Mouse (Mus musculus) Patski (cell line): ENCODE results near the gene Smim14. TPM values are rescaled to one million over a fixed set of nuclear protein-coding genes. Genes with fewer than 3 reads are reported as not detected.

Experiments used
- ATAC-seq: fragments of 100-300 bp; one replicate; pipeline ENCODE4 v1.8.0; 2021
- CTCF ChIA-PET: fragments of 350-600 bp; sonication (Branson Sonifier 250); formaldehyde crosslinking; loops from one replicate; lab custom pipeline; 2022; ENCODE audit warnings: inconsistent platforms; lab: Charles Lee
- POLR2A ChIA-PET: fragments of 350-600 bp; sonication (Branson Sonifier 250); formaldehyde crosslinking; loops from one replicate; lab custom pipeline; 2022; ENCODE audit warnings: antibody characterized with exemption, inconsistent platforms; lab: Charles Lee
- DNase-seq: peaks from one replicate; pipeline ENCODE4 v3.0.0-alpha.2; 2011; ENCODE audit warnings: low read depth, low spot score
- H3K27me3 ChIP-seq: fragments of 371-371 bp; one replicate; pipeline ENCODE4 v1.5.1; 2021
- CTCF ChIP-seq: fragments of 100-300 bp; IDR thresholded peaks from one replicate; pipeline ENCODE4 v1.5.1; 2021
- in situ Hi-C: fragments of 300-500 bp; cut with MboI; formaldehyde crosslinking; loops from 3 replicates; pipeline ENCODE4 v1.11.1; 2018; ENCODE audit warnings: low pct_unique_long_range_greater_than_20kb, mixed read lengths
- polyA plus RNA-seq: library from polyadenylated mRNA; unstranded; gene quantifications from one replicate; pipeline ENCODE4 v1.2.3, GENCODE M21; 2021

The Smim14 gene
- polyA plus RNA-seq, 1 experiment from 2014 or later = 122 TPM

- CTCF ChIA-PET = no interaction called here
- no peak for ATAC-seq
- peaks cover 2% of the 10 kb centered on the region for H3K27me3 ChIP-seq
- no peak for TF ChIP-seq CTCF
- POLR2A ChIA-PET = no interaction called here
- in situ Hi-C loops = loop anchor here (25.0 kb wide), 1 partner anchor 437 kb away; the partner anchor contains the start of gene Chrna9
- no peak for DNase-seq
Measured at GRCm38 (mm10) chr5:65500231-65500630, 36.8 kb downstream of the Smim14 start.

- no peak for TF ChIP-seq CTCF
- no peaks in the 10 kb centered on the region for H3K27me3 ChIP-seq
- peak; percentile 71 for DNase-seq
- POLR2A ChIA-PET = interaction anchor here (1.0 to 1.3 kb wide), 2 partner anchors 21 to 159 kb away, joined by 3 to 5 read pairs; no protein-coding TSS in a partner anchor
- in situ Hi-C loops = no loop called here
- peak; percentile 84 for ATAC-seq
- CTCF ChIA-PET = no interaction called here
Measured at GRCm38 (mm10) chr5:65492716-65493531, 44.1 kb downstream of the Smim14 start, which contains the start of gene Gm43552. TSS of gene Gm43552 (minus strand) at chr5:65492833.

- DNase-seq (no peak), ATAC-seq (peak; percentile 46)
- peak; percentile 76 for TF ChIP-seq CTCF
- CTCF ChIA-PET = interaction anchor here (0.9 kb wide), 1 partner anchor 9 kb away, joined by 3 read pairs; no protein-coding TSS in a partner anchor
- POLR2A ChIA-PET = interaction anchor here (1.0 to 1.3 kb wide), 2 partner anchors 22 to 158 kb away, joined by 3 to 5 read pairs; no protein-coding TSS in a partner anchor
- in situ Hi-C loops = no loop called here
- H3K27me3 ChIP-seq = no peaks in the 10 kb centered on the region
Measured at GRCm38 (mm10) chr5:65491767-65492715, 44.9 kb downstream of the Smim14 start.

GRCm38 (mm10) chr5:65489830-65490229, 47.2 kb downstream of the Smim14 start:
- TF ChIP-seq CTCF = no peak
- ChIA-PET POLR2A (no interaction called here), CTCF (no interaction called here)
- in situ Hi-C loops = no loop called here
- H3K27me3 ChIP-seq = no peaks in the 10 kb centered on the region
- no peak for ATAC-seq
- no peak for DNase-seq

GRCm38 (mm10) chr5:65488725-65489124, 48.3 kb downstream of the Smim14 start:
- DNase-seq (no peak), ATAC-seq (no peak)
- TF ChIP-seq CTCF = no peak
- H3K27me3 ChIP-seq = no peaks in the 10 kb centered on the region
- CTCF ChIA-PET = no interaction called here
- in situ Hi-C loops = no loop called here
- POLR2A ChIA-PET = interaction anchor here (0.5 kb wide), 1 partner anchor 797 kb away, joined by 3 read pairs; no protein-coding TSS in a partner anchor

GRCm38 (mm10) chr5:65487381-65487780, 49.6 kb downstream of the Smim14 start:
- POLR2A ChIA-PET = no interaction called here
- in situ Hi-C loops = no loop called here
- ATAC-seq (no peak), DNase-seq (no peak)
- no peak for TF ChIP-seq CTCF
- no peaks in the 10 kb centered on the region for H3K27me3 ChIP-seq
- CTCF ChIA-PET = no interaction called here

- H3K27me3 ChIP-seq = no peaks in the 10 kb centered on the region
- CTCF ChIA-PET = no interaction called here
- POLR2A ChIA-PET = interaction anchor here (0.6 to 1.2 kb wide), 5 partner anchors 12 to 1862 kb away, joined by 3 to 6 read pairs (median 5); no protein-coding TSS in a partner anchor
- DNase-seq (no peak), ATAC-seq (no peak)
- in situ Hi-C loops = no loop called here
- no peak for TF ChIP-seq CTCF
Measured at GRCm38 (mm10) chr5:65486514-65486913, 50.5 kb downstream of the Smim14 start.

- in situ Hi-C loops = no loop called here
- ATAC-seq (no peak), DNase-seq (no peak)
- H3K27me3 ChIP-seq = no peaks in the 10 kb centered on the region
- POLR2A ChIA-PET = no interaction called here
- CTCF ChIA-PET = interaction anchor here (1.0 kb wide), 1 partner anchor 9 kb away, joined by 3 read pairs; no protein-coding TSS in a partner anchor
- no peak for TF ChIP-seq CTCF
Measured at GRCm38 (mm10) chr5:65482996-65483395, 54.0 kb downstream of the Smim14 start.

GRCm38 (mm10) chr5:65480511-65480910, 56.5 kb downstream of the Smim14 start:
- CTCF ChIA-PET = interaction anchor here (1.0 to 1.6 kb wide), 2 partner anchors 10 to 14 kb away, joined by 3 to 4 read pairs; no protein-coding TSS in a partner anchor
- DNase-seq = no peak
- TF ChIP-seq CTCF = no peak
- POLR2A ChIA-PET = no interaction called here
- no peak for ATAC-seq
- in situ Hi-C loops = no loop called here
- no peaks in the 10 kb centered on the region for H3K27me3 ChIP-seq

GRCm38 (mm10) chr5:65479681-65480445, 57.1 kb downstream of the Smim14 start:
- no peak for TF ChIP-seq CTCF
- DNase-seq = no peak
- no peak for ATAC-seq
- CTCF ChIA-PET = interaction anchor here (1.0 to 1.6 kb wide), 2 partner anchors 9 to 13 kb away, joined by 3 to 4 read pairs; no protein-coding TSS in a partner anchor
- H3K27me3 ChIP-seq = no peaks in the 10 kb centered on the region
- in situ Hi-C loops = no loop called here
- POLR2A ChIA-PET = no interaction called here
